Mouse (Mus musculus): ENCODE measurements at regions not wholly inside any gene's neighbourhood (a gene's known extent, or its start where the extent isn't known, plus 50 kb on each side); places are given as distances from the start of the nearest gene placed in this dataset.

DNA sequence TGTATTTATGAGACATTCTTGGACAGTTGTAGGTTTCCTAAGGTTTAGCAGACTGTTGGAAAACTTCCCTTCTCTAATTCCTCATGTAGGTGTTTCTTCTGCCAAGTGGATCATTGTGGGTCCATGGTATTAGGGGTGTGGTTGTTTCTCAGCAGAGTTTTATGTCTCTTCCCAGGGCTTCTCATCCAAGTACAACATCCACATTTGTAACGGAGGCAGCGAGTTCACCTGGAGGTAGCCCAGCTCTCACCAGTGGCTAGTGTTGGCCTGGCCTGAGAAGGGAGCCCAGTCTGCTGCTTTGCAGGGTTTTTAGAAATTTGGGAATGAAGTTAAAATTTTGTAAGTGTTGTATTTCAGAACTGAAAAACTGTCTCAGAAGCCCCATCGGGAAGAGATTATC is 122.4 kb downstream of the Wnt5a start:
- DNase-seq = no peak

DNA sequence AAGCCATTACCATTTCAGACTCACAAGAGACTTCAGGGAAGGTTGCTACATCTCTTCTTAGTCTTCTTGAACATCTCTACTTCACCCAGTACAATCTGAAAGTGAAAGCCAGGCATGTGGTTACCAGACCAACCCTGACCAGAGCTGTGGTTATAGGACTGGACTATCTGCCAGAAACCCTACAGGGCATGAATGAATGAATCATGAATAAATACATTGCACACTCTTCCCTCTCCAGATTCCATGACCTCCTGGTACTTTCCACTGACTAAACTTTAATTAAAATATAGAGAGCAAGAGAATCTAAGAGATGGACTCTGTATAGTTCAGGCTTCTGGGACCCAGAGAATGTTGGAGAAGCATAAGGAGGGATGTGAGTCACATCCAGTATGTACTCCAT is 130.6 kb downstream of the Wnt5a start:
- no peak for DNase-seq

DNA sequence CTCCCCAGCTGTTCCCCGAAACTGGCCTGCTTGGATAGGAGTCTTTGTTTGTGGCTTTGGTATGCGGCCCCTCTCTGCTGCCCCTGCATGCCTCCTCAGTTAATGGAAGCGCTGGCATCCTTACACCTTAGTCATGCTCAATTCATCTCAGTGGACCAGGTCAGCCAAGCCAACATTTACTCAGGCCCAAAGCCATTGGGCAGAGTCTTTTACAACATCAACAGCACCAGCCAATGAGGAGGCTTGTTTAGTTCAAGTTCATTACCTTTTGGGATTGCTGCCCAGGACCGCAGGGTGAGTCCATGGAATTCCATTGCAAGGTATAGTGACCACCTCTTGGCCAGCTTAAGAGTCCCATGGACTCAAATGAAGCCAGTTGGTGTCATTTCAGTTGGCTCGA is 134.5 kb downstream of the Wnt5a start:
- DNase-seq = no peak

DNA sequence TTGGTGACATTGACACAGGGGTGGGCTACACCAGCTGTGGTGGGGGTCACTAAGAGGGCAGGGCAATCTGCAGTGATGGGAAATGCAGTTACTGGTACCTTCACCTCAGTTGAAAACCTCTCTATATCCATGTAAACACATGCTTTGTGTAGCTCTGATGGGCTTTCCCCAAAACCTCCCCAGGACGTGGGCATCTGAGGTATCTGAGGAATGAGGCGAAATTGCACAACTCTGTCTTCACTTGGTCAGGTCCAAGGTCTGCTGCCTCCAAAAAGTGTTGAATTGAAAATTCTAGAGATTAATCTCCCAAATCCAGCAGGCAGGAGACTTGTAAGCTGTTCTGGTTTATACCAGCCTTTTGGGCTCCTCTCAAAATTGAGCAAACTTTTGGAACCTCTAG is 141.3 kb downstream of the Wnt5a start:
- DNase-seq = no peak

DNA sequence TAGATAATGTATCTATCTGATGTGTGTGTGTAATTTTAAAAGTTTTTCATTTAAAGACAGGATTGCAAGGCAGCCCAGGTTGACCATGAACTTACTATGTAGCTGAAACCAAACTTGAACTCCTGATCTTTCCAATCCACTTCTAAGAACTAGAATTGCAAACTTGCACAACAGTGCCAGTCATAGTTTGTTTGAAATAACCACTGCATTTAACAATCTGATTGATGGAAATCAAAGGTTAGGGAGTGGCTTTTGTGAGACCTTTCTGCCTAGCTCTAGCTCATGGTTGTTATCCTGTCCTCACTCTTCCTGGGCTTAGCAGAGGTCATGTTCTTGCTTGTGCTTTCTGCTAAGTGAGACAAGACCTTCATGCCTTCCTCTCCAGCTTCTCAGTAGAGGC is 144.9 kb downstream of the Wnt5a start:
- DNase-seq = no peak

DNA sequence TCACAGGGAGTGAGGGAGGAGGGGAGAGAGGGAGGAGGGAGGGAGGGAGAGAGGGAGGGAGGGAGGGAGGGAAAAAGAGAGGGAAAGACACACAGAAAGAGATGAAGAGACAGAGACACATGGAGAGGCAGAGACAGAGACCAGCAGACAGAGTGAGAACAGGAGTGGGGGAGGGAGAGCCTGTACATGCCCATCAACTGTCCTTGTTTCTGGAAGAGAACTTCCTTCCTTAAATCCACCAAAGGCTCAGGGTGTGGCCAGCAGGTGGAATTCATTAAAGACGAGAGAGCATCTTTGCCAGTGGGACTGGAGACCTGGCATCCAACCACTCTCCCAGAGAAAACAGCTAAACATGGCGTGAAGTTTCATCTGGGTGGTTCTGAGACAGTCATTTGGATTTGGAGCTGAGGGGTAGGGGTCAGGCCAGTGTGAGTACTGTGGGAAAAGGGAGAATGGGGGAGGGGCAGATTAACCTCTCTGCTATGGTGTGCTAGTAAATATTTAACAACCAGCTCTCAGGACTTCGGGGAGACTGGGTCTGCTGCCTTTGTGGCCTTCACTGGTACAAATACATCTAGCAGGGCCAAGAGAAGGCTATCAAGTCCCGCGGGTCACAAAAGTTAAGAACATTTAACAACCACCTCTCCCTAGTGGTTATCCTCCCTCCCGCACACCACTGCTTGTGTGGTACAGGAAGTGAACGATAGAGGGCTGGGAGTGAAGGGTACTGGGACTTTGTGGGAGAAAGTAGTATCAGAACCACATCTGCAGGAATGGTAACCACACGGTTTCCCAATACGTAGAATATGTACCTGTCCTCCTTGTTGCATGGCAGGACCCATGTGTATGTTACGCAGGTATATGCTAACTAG is 148.7 kb downstream of the Wnt5a start:
- DNase-seq = no peak

DNA sequence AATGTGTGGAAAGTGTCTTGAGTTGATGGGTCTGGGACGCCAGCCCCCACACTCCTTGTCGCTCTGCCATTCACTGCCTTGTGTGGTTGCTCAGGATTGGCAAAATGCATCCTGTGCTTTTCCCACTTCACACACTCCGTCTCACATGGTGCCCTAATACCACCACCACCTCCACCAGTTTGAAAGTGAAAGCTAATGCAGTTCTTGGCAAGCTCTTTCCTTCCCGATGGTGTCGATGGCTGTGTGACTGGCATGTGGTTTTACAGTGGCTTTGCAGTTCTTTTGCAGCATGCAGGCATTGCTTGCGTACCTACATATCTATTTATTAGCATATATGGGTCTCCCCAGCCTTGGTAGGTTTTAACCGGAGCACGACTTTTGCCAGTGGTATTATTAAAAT is 152.7 kb downstream of the Wnt5a start:
- no peak for DNase-seq

DNA sequence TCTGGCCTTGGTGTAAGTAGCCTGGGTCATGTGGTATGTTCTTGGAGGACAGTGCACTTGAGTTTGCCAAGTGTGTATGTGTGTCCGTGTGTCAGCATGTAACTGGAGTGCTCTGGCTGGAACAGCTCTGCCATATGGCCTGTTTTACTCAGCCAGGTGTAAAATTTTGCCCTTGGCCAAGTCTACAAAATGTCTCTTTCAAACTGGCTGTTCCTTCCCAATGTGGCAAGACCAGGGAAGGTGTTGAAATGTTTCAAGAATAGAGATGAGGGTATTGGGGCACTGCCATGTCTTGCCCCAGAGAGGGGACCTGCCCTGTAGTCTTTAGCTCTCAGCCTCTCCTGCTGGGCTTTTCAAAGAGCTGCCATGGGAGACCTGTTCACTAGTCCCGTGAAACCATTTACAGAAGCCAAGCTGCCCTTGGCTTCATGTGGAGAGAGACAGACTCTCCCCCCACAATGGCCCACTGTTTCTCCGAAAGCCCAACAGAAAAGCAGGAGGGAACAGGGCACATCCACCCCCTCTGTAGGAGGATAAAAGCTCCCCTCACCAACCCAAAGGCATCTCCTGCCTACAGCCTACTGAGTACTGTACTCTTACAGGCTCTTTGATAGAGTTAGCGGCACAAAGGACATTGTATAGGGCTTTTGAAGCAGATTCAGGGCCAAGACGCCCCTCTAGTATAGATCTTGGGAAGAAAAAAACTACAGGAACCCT is 156.5 kb downstream of the Wnt5a start:
- DNase-seq = no peak

DNA sequence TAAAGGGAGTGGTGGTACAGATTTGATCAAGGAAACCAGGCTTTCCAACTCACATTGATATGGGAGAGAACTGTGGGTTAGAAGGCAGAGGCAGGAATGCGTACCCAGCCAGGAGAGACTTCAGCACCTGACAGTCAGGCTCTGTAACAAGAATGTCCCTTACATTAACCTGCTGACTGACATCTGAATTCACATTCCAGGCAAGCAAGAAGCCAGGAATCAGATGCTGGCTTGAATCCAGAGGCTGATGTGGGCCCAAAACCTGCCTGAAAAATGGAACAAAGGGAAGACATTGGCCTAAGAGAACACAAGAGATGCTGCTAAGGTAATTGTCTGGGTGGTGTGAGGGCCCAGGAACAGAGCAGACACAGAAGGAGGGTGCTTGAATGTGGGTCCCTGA is 158.8 kb downstream of the Wnt5a start:
- no peak for DNase-seq

DNA sequence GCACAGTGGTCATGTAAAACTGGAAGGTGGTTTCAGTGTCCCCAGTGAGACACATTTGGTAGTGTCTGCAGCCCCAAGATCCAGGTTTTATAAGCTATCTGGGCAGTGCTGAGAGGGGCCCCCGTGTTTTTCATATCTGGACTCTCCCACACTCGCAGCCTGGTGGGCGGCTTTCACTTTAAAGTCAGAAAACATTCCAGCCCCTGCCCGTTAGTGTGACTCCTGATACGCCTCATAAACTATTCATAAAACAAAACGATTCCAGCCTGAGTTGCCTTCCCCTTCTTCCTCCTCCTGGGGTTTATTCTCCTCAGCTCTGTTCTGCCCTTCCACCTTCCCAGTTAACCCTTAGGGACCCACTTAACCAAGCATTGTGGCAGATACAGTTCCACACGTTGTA is 159.6 kb downstream of the Wnt5a start:
- DNase-seq = no peak

DNA sequence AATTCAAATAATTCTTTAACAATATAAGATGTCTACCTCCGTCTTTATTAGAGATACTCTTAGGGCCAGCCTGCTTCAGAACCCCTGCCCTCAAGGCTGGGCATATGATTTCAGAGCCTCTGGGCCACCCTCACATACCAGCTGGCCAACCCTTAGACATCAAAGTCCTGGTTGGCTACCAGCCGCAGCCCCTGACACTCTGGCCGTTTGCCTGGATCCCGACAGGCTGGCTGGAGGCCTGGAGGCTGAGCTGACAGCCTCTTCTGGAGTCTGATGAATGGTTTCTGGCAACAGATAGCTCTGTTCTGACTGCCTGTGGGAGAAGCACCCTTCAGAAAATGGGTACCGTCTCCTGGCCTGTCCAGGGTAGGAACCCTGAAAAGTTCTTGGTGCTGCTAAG is 170.9 kb downstream of the Wnt5a start:
- DNase-seq = peak; percentile 77 to 78

DNA sequence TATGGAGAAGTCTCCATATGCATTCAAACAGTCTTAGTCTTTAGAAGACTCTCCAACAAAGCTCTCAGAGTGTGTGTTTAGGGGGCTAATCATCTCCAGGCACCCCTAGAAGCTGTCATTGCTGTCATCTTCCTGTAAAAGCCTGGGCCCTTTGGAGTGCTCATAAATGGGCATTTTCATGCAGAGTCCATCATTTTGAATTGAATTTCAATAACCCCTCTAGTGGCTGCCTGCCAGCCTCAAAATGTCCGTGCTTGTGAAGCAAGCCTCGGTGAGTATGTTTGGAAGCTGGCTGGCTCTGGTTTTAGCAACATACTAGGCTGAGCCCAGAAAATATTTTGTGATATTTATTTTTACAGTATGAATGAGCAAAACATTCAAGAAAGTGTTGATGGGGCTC is 195.2 kb downstream of the Wnt5a start:
- no peak for DNase-seq

DNA sequence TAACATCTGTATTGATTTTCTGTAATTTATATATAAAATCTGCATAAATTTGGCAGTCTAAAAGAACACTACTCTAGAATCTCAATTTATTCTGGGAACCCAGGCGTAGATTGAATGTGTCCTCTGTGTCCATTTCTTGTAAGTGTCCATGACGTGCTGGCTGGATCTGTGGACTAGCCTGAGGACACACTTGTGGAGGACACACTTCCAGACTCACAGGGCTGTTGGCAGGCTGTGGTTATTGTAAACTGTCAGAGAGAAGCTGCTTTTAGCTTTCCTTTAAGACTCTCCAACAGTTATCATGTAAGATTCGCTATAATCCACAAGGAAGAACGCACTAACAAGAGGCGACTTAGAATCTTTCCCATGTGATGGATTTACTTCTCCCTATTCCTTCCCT is 200.2 kb downstream of the Wnt5a start:
- no peak for DNase-seq

DNA sequence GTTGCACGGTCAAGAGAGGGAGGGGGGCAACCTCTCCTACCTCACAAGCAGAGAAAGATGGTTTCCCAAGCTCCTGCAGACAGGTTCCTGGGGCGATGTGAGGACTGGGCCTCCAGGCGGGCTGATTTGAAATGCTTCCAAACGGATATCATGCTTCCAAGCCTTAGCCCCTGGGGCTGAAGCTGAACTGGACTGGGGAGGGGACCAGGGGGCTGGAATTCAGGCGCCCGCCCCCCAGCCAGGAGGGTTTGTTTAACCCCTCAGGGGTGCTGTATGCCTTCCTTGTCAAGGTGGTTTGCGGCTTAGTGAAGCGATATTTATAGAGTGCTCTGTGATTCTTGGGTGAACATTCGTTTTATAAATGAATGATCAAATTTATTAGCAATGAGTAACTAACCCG is 210.0 kb downstream of the Wnt5a start:
- DNase-seq = no peak

DNA sequence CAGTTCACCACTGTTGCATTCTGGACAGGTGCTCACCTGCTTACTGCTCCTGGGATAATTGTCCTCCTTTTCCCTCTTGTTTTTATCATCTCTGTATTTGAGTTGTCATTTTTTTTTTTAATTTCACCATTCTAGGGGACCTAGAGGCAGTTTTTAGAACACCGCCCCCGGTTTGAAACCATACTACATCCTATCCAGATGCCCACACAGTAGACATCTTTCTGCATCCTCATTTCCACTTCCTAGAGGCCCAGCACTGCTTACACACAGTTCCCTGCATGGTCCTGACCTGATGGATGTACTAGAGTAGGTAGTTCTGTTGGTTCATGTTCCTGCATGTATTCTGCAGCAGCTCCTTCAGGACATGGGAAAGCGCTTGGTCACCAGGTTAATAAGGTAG is 216.0 kb downstream of the Wnt5a start:
- DNase-seq = no peak

DNA sequence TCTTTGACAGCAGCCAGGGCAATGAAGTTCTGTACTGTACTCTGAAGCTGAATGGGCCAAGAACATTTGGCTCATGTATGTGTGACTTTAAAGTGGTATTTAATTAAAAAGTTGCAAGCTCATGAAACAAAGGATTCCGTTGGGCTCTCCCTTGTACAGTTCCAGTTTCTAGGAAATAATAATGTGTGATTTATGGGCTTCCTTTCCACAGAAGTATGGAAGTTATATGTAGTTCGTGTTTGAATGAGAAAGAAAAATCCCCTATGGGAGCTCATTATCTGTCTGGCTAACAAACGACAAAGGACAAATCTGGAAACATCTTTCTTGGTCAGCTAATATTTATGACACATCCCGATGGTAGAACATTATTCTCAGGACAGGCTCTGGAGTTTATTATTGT is 221.1 kb downstream of the Wnt5a start:
- no peak for DNase-seq

DNA sequence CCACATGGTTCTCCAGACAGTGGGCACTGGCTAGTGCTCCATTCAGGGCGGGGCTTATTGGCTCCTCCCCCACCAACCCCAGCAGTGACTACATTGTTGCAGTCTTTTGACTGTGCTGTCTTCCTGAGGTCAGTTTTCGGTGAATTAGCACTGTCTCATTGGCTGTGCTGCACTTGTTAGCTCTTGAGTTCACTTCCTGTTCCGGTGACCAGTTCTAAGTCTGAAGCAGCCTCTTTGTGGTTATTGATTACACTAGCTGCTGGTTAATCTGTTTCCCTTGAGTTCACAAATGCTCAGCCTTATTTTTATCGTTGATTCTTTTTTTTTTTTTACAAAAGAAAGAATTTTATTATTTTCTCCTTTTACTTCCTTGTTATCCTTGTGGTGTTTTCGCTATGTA is 228.9 kb downstream of the Wnt5a start:
- DNase-seq = no peak

DNA sequence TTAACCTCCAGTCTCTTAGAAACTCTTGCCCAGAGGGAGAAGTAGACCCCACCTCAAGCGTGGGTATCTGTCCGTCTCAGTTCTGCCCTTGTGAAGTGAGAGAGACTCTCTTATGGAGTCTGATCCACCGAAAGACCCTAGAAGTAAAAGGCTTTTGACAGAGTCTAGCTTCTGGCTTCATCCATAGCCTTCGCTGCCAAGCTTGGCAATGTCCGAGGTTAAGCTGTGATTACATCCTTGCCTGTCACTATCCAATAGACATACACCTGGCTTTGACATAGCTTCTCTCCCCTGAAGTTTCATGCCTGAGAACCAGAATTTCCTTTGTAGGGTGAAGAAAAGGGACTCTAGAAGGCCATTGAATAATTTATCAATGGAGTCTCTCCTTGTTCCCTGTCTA is 230.9 kb downstream of the Wnt5a start:
- no peak for DNase-seq

DNA sequence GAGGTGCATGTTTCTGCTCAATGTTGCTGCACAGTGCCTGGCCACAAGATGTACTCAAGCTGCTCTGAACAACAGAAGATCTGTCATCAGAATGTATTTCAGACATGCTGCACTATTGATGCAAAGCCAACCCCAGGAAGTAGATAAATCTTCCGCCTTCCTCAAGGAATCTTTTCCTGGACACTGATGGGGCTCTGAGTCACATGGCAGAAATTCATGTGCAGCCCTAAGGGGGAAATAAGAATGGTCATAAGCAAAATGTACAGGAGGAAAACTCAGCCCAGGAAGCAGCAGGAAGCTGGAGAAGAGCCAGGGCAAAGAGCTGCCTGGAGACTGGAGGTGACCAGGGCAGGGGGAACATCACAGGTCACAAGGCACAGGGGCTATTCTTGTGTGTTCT is 235.5 kb downstream of the Wnt5a start:
- DNase-seq = no peak

DNA sequence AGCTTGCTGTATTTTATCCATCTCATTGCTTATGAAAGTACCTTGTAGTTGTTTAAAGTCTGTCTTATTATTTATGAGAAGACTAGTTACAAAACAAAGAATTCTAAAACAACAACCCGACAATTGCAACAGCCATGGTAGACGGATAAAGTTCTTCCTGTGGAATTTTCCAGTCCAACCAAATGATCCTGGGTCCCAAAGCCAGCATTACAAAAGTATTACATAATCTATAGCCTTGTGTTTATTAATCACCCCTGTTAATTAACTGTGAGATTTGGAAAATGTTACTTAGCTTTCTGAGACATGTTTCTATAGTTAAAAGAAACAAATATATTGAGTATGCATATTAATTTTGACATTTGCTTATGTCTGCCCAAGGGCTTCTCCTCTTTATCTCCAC is 236.9 kb downstream of the Wnt5a start:
- DNase-seq = no peak

DNA sequence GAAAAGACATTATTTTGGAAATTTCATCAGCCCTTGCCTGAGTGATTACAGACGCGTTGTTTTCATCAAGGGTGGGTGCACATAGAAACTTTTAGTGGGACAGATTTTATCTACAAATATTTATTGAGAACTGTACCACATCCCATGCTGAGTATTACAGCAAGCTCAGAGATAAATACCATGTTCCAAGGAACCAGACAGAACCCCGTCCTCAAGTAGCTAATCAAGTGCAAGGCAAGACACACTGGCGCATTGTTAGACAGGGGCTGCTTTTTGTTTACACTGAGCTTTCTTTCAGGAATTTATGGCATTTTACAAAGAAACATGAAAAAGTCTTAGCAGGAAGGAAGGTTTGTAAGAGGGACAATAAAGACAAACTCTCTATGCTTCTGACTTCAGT is 239.1 kb downstream of the Wnt5a start:
- no peak for DNase-seq

DNA sequence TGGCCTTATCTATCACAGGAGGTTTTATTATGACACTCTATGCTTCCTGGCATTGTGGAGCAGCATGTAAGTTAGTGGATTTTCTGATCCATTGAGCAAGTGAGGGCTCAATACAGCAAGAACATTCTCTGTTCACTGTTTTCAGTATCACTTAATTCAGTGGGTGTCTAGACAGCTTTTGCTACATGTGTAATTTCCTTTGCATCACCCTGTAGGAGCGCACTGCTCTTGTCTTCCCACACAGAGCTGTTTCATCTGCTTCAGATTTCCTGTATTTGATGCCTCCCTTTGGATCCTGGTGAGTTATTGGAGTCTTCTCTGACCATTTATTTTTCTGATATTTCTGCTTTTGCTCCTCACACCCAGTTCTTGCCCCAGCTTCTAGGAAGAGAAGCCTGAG is 245.8 kb downstream of the Wnt5a start:
- no peak for DNase-seq

DNA sequence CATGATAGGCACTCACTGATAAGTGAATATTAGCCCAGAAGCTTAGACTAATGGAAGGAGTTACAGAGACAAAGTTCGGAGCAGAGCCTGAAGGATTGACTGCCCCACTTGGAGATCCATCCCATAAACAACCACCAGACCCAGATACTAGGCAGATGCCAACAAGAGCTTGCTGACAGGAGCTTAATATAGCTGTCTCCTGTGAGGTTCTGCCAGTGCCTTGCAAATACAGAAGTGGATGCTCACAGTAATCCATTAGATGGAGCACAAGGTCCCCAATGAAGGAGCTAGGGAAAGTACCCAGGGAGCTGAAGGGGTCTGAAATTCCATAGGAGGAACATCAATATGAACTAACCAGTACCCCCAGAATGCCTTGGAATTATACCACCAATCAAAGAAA is 252.8 kb upstream of the Lrtm1 start:
- no peak for DNase-seq

DNA sequence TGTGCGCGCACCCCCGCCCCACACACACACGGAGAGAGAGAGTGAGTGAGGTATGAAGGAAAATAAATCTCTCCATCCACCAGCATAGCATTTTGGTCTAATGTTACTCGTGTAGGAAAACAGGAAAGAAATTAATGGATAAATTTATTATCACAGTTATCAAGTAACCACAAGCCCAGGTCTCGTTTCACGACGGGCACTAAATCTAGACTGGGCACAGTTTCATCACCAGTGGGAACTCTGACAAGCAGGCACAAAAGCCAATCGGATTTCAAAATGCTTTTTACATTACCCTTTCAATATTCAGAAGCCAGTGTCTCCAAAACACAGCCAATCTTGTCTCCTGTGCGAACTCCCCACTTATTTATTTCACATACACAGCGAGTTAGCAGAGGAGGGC is 244.9 kb upstream of the Lrtm1 start:
- DNase-seq = no peak
